Mouse (Mus musculus) lung, postnatal 25 days (tissue): ENCODE results near the gene Fam107b.

Experiments used
- DNase-seq: peaks from one replicate; pipeline ENCODE4 v3.0.0; 2022; ENCODE audit warnings: low spot score

The Fam107b gene

GRCm38 (mm10) chr2:3608868-3609854, 38.9 kb downstream of the Fam107b start:
- DNase-seq: no peak

GRCm38 (mm10) chr2:3618446-3618845, 48.2 kb downstream of the Fam107b start:
- no peak for DNase-seq

GRCm38 (mm10) chr2:3621568-3621967, 51.3 kb downstream of the Fam107b start:
- no peak for DNase-seq

GRCm38 (mm10) chr2:3622158-3622557, 51.9 kb downstream of the Fam107b start:
- DNase-seq: no peak

GRCm38 (mm10) chr2:3623207-3623980, 53.1 kb downstream of the Fam107b start:
- no peak for DNase-seq

- no peak for DNase-seq
These were observed 53.8 kb downstream of the Fam107b start for GRCm38 (mm10) chr2:3623981-3624584.

GRCm38 (mm10) chr2:3629096-3629495, 58.8 kb downstream of the Fam107b start:
- DNase-seq: no peak

- no peak for DNase-seq
These were observed 59.5 kb downstream of the Fam107b start for GRCm38 (mm10) chr2:3629741-3630140.

GRCm38 (mm10) chr2:3630769-3631477, 60.6 kb downstream of the Fam107b start:
- peak; percentile 3 for DNase-seq

- no peak for DNase-seq
These were observed 62.8 kb downstream of the Fam107b start for GRCm38 (mm10) chr2:3633137-3633536.

GRCm38 (mm10) chr2:3636771-3637170, 66.5 kb downstream of the Fam107b start:
- no peak for DNase-seq

GRCm38 (mm10) chr2:3641001-3641770, 70.9 kb downstream of the Fam107b start:
- DNase-seq: peak; percentile 26

GRCm38 (mm10) chr2:3642949-3643348, 72.7 kb downstream of the Fam107b start:
- no peak for DNase-seq

- no peak for DNase-seq
These were observed 75.5 kb downstream of the Fam107b start for GRCm38 (mm10) chr2:3645741-3646140.

GRCm38 (mm10) chr2:3649171-3649570, 78.9 kb downstream of the Fam107b start:
- no peak for DNase-seq

GRCm38 (mm10) chr2:3654606-3655005, 84.3 kb downstream of the Fam107b start:
- DNase-seq: no peak

- DNase-seq: no peak
These were observed 85.8 kb downstream of the Fam107b start for GRCm38 (mm10) chr2:3656091-3656490.

- DNase-seq: peak; percentile 34
These were observed 86.5 kb downstream of the Fam107b start for GRCm38 (mm10) chr2:3656834-3657233.

GRCm38 (mm10) chr2:3657376-3657775, 87.1 kb downstream of the Fam107b start:
- DNase-seq: no peak

- peak; percentile 71 for DNase-seq
These were observed 87.8 kb downstream of the Fam107b start for GRCm38 (mm10) chr2:3657811-3658730.
